Mouse (Mus musculus): ENCODE measurements at regions not wholly inside any gene's neighbourhood (a gene's known extent, or its start where the extent isn't known, plus 50 kb on each side); places are given as distances from the start of the nearest gene placed in this dataset.

- DNase-seq (ENCODE audit: low spot score in 2 of 2), result no peak
Observed at GRCm38 (mm10) chr13:72803374-72803773, 174.8 kb downstream of the Irx2 start.

- DNase-seq (ENCODE audit: low spot score in 2 of 2), result no peak
Observed at GRCm38 (mm10) chr13:72809226-72809625, 180.6 kb downstream of the Irx2 start.

GRCm38 (mm10) chr13:72810626-72811025 lies 182.0 kb downstream of the Irx2 start:
- no peak for DNase-seq (ENCODE audit: low spot score in 2 of 2)

GRCm38 (mm10) chr13:72814616-72815015 lies 186.0 kb downstream of the Irx2 start:
- DNase-seq (ENCODE audit: low spot score in 2 of 2), result no peak

- DNase-seq (ENCODE audit: low spot score in 2 of 2), result no peak
Observed at GRCm38 (mm10) chr13:72815236-72815932, 186.8 kb downstream of the Irx2 start.

- DNase-seq (ENCODE audit: low spot score in 2 of 2), result no peak
Observed at GRCm38 (mm10) chr13:72815933-72816553, 187.4 kb downstream of the Irx2 start.

- no peak for DNase-seq (ENCODE audit: low spot score in 2 of 2)
Observed at GRCm38 (mm10) chr13:72816856-72817255, 188.2 kb downstream of the Irx2 start.

- DNase-seq (ENCODE audit: low spot score in 2 of 2), result no peak
Observed at GRCm38 (mm10) chr13:72817521-72817920, 188.9 kb downstream of the Irx2 start.

GRCm38 (mm10) chr13:72817930-72818329 lies 189.3 kb downstream of the Irx2 start:
- no peak for DNase-seq (ENCODE audit: low spot score in 2 of 2)

- DNase-seq (ENCODE audit: low spot score in 2 of 2), result no peak
Observed at GRCm38 (mm10) chr13:72826613-72827012, 198.0 kb downstream of the Irx2 start.

GRCm38 (mm10) chr13:72829331-72829730 lies 200.7 kb downstream of the Irx2 start:
- DNase-seq (ENCODE audit: low spot score in 2 of 2), result no peak

- no peak for DNase-seq (ENCODE audit: low spot score in 2 of 2)
Observed at GRCm38 (mm10) chr13:72833326-72833725, 204.7 kb downstream of the Irx2 start.

- no peak for DNase-seq (ENCODE audit: low spot score in 2 of 2)
Observed at GRCm38 (mm10) chr13:72837016-72837415, 208.4 kb downstream of the Irx2 start.

GRCm38 (mm10) chr13:72848097-72848496 lies 219.5 kb downstream of the Irx2 start:
- DNase-seq (ENCODE audit: low spot score in 2 of 2), result no peak

GRCm38 (mm10) chr13:72849841-72850240 lies 221.2 kb downstream of the Irx2 start:
- DNase-seq (ENCODE audit: low spot score in 2 of 2), result no peak

- DNase-seq (ENCODE audit: low spot score in 2 of 2), result no peak
Observed at GRCm38 (mm10) chr13:72852896-72853295, 224.3 kb downstream of the Irx2 start.

- DNase-seq (ENCODE audit: low spot score in 2 of 2), result no peak
Observed at GRCm38 (mm10) chr13:72875921-72876320, 247.3 kb downstream of the Irx2 start.

GRCm38 (mm10) chr13:72894982-72895381 lies 266.4 kb downstream of the Irx2 start:
- no peak for DNase-seq (ENCODE audit: low spot score in 2 of 2)

- no peak for DNase-seq (ENCODE audit: low spot score in 2 of 2)
Observed at GRCm38 (mm10) chr13:72902576-72902975, 274.0 kb downstream of the Irx2 start.

- DNase-seq (ENCODE audit: low spot score in 2 of 2), result no peak
Observed at GRCm38 (mm10) chr13:72918895-72919294, 290.3 kb downstream of the Irx2 start.

- DNase-seq (ENCODE audit: low spot score in 2 of 2), result no peak
Observed at GRCm38 (mm10) chr13:72920368-72920767, 291.7 kb downstream of the Irx2 start.

GRCm38 (mm10) chr13:72924560-72925135 lies 296.0 kb downstream of the Irx2 start:
- no peak for DNase-seq (ENCODE audit: low spot score in 2 of 2)

- no peak for DNase-seq (ENCODE audit: low spot score in 2 of 2)
Observed at GRCm38 (mm10) chr13:72937246-72937645, 308.6 kb downstream of the Irx2 start.
